Mouse (Mus musculus) liver, postnatal 0 days (tissue): ENCODE data around the gene Fads6.

Experiments
- CTCF ChIP-seq: sonication (generic); IDR thresholded peaks from 2 replicates; pipeline ENCODE4 v1.5.1; 2016; ENCODE audit warnings: antibody characterized with exemption, low read depth
- EP300 ChIP-seq: IDR thresholded peaks from 2 replicates; pipeline ENCODE4 v1.6.1; 2016; ENCODE audit warnings: antibody characterized with exemption, low read depth, mild to moderate bottlenecking

DNA sequence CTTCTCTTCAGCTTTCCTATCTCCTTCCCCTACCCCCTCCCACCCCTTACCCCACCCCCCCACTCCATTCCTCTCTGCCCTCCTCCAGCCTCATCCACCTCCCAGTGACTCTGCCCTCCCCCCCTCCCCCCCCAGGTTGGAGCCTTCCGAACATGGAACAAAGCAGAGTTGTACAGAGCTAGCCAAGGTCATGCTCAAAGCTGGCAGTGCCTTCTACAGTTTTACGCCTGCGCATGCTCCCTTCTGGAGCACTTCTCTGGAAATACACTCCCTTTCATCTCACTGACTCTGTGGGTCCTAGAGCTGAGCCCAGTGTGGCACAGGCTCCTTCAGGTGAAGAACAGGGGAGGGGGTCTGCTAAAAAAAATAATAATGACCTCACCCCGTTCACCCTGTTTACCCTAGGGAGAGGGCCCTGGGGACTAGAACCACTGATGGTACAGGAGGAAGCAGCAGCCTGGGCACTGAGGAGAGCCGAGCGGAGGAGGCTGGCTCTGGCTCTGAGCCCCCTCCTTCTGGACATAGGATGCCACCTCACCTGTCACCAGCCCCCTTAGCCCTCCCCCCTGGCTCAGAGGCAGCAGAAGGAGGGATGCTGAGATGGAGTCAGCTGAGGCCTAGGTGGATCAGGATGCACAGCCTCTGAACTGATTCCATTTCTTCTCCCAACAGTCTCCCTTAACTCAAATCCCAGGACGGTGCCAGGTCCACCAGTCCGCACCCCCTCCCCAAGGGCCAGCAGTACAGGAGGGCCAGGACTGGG is 14.6 kb downstream of the Fads6 start:
- TF ChIP-seq CTCF: no peak
- TF ChIP-seq EP300: no peak
